Mouse (Mus musculus) kidney, adult 18-20 months (tissue): ENCODE data around the gene Spry1.
"Not testable (repeated sequence)": the region's sequence is repeated elsewhere in the genome, so short reads cannot be mapped to it uniquely, and the experiment has no call there.

Source experiments
- DNase-seq: peaks from one replicate; pipeline ENCODE4 v3.0.0; 2021

Spry1 gene

GRCm38 (mm10) chr3:37639690-37640089 lies at the start of gene Spry1:
Gene Spry1, plus strand, starts transcription at chr3:37639947.
- DNase-seq: peak; percentile 99

- DNase-seq: peak; percentile 34
Measured at GRCm38 (mm10) chr3:37595721-37596120, 44.0 kb upstream of the Spry1 start.

GRCm38 (mm10) chr3:37596519-37596918 lies 43.2 kb upstream of the Spry1 start:
- no peak for DNase-seq

GRCm38 (mm10) chr3:37597200-37597599 lies 42.5 kb upstream of the Spry1 start:
- no peak for DNase-seq

- not testable (repeated sequence) for DNase-seq
Measured at GRCm38 (mm10) chr3:37599641-37600040, 40.1 kb upstream of the Spry1 start.

DNA sequence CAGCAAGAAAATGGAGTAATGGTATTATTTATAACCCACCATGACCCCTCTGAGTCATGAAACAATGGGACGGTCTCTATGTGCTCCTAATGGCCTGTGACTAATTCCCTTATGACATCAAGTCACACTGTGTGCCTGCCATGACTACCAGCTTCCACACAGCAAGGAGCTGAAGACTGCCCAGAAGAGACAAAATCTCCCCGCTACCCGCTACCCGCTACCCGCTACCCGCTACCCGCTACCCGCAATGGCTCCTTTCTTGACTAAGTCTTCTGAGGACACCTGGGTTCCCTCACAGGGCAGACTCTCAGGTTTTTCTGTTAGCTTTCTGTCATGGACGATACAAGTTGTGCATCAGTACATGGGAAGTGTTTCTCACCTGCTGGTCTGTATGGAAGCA lies 37.4 kb upstream of the Spry1 start:
- no peak for DNase-seq

DNA sequence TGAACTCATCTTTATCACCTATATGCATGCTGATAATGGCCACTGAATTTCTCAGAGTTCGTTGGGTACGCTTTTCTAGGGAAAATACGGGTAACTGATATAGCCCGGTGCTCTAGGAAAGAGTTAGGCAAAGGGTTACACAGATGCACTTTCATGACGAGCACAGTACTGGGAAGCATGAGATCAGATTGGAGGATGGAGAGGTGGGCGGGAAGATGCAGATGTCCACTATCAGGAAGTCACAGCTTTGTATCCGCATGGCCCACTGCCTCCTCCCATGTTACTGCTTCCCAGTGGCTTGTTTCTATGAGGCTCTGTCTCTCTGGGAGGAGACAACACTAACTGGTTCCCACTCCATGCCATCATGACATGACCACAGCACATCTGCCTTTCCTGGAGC lies 36.9 kb upstream of the Spry1 start:
- DNase-seq: no peak

GRCm38 (mm10) chr3:37603541-37603940 lies 36.2 kb upstream of the Spry1 start:
- DNase-seq: no peak

GRCm38 (mm10) chr3:37604976-37605875 lies 34.5 kb upstream of the Spry1 start:
- no peak for DNase-seq

DNA sequence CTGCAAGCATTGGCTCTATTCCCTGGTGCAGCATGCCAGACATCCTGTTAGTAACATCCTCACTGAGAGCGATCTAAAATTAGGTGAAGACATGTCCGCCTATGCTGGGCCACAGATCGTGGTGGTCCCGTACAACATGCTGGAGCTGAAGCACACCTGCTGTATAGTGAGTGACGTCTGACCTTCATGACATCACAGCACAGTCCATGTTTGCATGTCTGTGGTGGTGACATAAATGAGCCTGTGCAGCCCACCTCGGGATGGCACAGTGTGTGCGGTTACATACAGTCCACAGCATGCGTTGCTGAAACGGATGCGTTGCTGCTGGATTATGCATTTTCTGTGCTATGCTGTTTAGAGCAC lies 33.9 kb upstream of the Spry1 start:
- no peak for DNase-seq

DNA sequence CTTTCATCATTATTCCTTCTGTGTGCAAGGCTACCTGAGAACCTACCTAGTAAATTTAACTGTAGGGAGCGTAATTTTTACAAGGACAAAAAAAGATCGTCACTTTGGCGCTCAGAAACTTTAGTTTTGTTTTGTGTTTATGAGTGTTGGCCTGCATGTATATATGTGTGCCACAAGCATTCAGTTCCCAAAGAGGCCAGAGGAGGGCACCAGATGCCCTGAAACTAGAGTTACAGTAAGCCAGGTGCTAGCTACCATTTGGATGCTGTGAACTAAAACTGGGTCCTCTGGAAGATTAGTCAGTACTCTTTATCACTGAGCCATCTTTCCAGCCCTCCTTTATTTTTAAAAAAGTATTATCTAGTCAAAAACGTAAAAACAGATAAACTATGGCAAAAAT lies 30.8 kb upstream of the Spry1 start:
- DNase-seq: no peak

DNA sequence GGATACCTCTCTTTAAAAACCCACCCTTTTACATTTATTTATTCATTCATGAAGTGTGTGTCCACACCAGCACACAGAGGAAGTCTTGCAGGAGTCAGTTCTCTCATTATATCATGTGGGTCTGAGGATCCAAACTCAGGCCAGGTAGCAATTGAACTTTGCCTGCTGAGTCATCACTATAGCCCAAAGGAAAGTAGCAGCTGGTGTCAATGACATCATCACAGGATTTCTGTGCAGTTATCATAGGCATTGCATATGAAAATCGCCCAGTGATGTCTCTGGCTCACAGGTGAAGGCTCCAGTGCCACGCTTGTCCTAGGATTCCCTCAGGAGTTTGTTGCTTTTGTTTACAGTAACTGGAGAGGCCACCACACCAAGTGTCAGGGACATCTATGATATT lies 29.1 kb upstream of the Spry1 start:
- no peak for DNase-seq

GRCm38 (mm10) chr3:37613722-37614121 lies 26.0 kb upstream of the Spry1 start:
- DNase-seq: peak; percentile 50

- DNase-seq: no peak
Measured at GRCm38 (mm10) chr3:37614878-37615650, 24.7 kb upstream of the Spry1 start.

DNA sequence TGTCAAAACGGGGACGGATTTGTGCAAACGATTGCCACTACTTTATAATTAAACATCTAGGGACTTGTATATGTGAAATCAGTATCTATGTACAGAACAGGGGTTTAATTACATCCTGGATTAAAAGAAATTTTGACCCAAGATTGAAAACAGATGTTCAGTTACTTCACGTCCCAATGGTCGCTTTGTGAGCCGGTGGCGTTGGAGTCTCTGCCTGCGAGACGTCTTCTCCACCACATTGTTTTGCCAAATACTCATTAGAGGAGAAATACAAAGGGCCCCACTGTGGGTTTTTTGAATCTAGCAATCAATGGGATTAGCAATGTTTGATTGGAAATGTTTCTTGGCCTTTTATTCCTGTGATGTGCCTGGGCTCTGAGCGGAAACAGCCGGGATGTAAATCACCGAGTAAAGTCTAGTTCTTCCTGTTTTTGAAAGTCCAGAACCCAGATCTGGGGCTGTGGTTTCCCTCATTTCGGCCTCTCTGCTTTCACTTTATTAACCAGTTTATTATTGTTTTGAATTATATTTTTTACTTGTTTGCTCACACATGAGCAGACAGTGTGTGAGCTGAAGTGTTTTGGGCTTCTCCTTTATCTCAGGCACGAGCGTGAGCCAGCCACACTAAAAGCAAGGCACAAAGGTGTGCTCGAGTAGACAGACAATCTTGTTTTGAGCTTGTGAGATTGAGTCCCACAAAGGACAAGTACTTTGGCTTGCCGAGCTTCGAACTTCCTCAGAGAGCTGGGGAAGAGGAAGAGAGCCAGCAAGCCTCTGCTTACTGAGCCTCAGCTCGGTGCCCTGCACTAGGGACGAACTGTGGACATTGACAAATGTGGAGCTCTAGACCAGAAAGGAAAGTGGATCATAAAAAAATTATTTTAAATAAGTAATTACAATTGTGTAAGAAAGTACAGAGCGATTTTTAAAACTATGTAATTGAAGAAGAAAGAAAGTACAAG lies 22.9 kb upstream of the Spry1 start:
- DNase-seq: peak; percentile 13

- no peak for DNase-seq
Measured at GRCm38 (mm10) chr3:37632246-37632645, 7.5 kb upstream of the Spry1 start.

- DNase-seq: no peak
Measured at GRCm38 (mm10) chr3:37632751-37633150, 7.0 kb upstream of the Spry1 start.

DNA sequence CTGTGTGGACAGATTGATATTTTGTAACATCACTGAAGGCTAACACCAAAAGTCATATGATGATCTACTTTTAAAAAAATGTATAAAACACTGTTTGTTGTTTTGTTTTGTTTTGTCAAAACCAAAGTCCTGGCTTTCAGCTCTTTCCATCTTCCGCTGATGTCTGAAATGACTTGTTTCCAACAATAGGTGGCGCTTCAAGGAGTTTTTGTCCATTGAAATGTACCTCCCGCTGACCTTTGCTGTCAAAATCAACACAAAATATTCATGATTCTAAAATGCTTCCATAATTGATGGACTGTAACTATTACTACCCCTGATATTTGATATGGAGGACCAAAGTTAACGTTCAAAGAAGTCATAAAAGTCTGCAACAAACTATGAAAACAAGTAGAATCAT lies 5.1 kb upstream of the Spry1 start:
- no peak for DNase-seq

GRCm38 (mm10) chr3:37636921-37637320 lies 2.8 kb upstream of the Spry1 start:
- DNase-seq: no peak

DNA sequence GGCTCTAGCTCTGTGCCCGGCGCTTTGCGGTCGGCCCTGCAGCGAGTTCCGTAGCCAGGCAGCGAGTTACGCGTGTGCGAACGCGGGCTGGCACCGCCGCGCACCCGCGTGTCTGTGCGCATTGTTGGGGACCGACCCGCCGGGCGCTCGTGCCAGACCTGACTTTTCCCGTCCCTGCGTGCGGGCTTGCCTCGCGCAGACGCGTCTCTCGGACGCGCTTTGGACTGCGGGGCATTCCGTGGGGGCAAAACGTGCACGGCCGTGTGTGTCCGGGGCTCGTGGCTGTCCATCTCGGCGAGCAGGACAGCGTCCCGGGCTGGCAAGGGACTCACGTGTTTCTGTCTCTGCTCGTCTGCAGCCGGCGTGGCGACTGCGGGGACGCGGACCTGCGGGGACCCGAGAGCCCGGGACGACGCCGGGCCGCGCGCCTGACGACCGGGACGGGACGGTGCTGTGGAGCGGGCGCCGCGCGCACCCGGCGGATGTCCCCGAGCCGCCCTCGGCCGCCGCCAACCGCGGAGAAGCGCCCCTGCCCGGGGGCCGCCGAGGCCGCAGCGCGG lies 495 bp downstream of the Spry1 start:
- peak; percentile 71 for DNase-seq

DNA sequence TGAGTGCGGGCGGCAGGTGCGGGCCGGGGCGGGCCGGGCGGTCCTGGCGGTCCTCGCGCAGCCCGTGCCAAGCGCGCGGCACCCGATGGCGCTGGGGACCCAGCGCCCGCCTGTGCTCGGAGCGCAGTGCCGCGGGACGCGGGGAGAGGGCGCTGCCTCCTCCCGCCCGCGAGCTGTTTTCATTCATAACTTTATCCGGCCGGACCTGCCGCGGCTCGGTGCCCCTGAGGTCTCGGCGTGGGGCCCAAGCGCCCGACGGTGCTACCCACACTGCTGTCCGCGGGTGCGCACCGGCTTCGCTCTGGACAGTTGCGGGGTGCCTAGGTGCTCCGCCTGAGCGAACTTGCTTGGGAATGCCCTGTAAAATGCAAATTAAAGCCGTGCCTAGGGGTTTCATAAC lies 1.1 kb downstream of the Spry1 start:
- peak; percentile 84 for DNase-seq
